Mouse (Mus musculus) cortical plate, adult 2 months (tissue): ENCODE data around the gene Prkce. TPM values are rescaled to one million over a fixed set of nuclear protein-coding genes. Genes with fewer than 3 reads are reported as not detected.
A peak's percentile ranks its signal among the peaks of the same experiment; 100 is the strongest.

Experiments used
- H3K27ac ChIP-seq: fragments of 200-500 bp; 2 replicates; pipeline ENCODE4 v1.5.1; 2012; ENCODE audit warnings: low read length, control low read depth, inconsistent platforms; ENCODE audit not compliant: insufficient read depth
- H3K4me1 ChIP-seq: fragments of 200-500 bp; 2 replicates; pipeline ENCODE4 v1.6.1; 2011; ENCODE audit warnings: low read length; ENCODE audit not compliant: control insufficient read depth, insufficient read depth
- H3K4me3 ChIP-seq: fragments of 200-500 bp; 2 replicates; pipeline ENCODE4 v1.5.1; 2011; ENCODE audit warnings: mild to moderate bottlenecking, low read length, control low read depth; ENCODE audit not compliant: insufficient read depth
- CTCF ChIP-seq: fragments of 200-500 bp; IDR thresholded peaks from 2 replicates; pipeline ENCODE4 v1.5.1; 2011; ENCODE audit warnings: mild to moderate bottlenecking, control low read depth, low read length; ENCODE audit not compliant: insufficient read depth; ENCODE audit errors: extremely low read depth
- POLR2A ChIP-seq: fragments of 200-500 bp; IDR thresholded peaks from 2 replicates; pipeline ENCODE4 v1.6.1; 2011; ENCODE audit warnings: mild to moderate bottlenecking, low read length, control low read depth; ENCODE audit not compliant: insufficient read depth; ENCODE audit errors: extremely low read depth
- polyA plus RNA-seq: library from polyadenylated mRNA; depleted of rRNA; stranded (reverse); fragments of >200 nt; gene quantifications from 2 replicates; pipeline ENCODE4 v1.2.3, GENCODE M21; 2012; rRNA removed

Prkce gene
- polyA plus RNA-seq = 83.7 and 94.3 TPM in 2 replicates

DNA sequence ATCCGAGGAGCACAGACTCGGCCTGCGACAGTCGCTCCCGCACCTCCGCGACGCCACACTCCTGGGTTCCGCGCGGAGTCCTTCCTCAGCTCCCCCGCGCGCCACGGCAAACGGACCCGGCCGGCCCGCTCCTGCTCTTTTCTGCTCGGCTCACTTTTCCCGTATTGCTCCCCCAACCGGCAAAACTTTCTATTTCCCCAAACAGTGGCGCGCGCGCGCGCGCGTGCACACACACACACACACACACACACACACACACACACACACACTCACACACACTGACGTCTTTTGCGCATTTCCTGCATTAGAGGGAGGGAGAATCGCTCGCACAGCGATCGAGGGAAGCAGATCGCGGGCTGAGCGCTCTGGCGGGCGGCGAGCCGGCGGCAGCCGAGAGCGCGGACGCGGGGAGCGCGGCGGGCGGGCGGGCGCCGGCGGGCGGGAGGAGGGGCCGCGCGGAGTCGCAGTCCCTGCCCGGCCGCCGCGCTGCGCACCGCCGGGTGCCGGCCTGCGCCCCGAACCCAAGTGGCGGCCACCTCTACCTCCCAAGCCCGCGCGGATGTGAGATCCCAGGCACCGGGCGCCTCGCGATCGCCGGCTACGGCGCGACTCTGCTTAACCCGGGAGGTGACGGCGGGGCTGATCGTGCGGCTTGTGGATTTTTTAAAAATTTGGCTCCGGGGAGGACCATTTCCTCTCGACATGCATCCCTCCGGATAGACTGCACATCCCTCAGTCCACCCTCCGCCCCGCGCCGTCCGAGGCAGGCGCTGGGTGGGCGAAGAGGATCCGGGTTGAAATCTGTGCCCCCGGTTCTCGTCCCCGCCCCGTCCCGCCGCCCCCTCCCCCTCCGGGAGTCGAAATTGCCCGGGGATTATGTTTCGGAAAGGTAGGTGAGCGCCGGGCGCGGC, at the start of gene Prkce:
Prkce (plus strand) TSS at position 466 of the 911 bp plus-strand sequence.
- TF ChIP-seq POLR2A = peak; percentile 94
- no peak for TF ChIP-seq CTCF
- Histone ChIP-seq H3K4me1 (no peaks in the 10 kb centered on the region; the same call in 1 of the 2 replicates), H3K27ac (peak within 1 kb of the TSS; percentile 93), H3K4me3 (peak within 1 kb of the TSS; percentile 93)

DNA sequence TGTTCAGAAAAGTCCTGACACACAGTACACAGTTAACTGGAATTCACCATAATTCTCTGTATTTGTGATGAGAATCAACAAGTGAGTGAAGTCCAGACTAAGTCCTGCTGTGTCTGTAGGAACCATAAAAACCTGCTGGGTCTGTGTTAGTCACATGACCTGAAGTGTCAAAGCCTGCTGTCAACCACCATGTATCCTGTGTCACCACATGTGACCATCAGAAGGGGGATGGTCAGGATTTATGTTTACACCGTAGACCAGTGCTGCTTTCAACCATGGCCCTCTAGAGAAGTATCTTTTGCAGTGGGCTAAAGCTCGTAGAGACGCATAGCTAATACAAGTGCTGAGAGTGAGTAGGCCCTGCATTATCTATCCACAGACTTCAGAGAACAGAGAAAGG, 44.4 kb upstream of the Prkce start:
- H3K4me3 ChIP-seq = no peak overlapping the region

DNA sequence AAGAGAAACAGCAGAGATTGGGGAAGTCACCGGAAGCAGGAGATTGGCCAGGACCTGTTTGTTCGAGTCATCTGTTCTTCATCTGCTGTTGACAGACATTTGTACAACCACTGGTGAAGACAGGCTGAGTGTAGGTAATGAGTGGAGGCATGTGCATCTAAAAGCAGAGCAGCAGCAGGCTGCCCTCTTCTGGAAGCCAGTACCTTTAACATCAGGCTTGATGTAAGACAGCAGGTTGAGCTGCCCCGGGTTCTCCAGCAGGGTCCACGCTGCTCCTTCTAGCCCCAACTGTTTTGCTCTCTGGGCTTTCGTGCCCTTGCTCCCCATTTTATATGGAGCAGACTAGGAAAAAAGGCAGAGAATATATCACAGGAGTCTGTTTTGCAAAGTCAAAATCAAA, 41.7 kb upstream of the Prkce start:
- no peak for TF ChIP-seq POLR2A
- TF ChIP-seq CTCF = peak; percentile 35
- H3K4me1 ChIP-seq = no peaks in the 10 kb centered on the region
- H3K4me3 ChIP-seq = no peak overlapping the region
- no peak overlapping the region for H3K27ac ChIP-seq

More for the DNA sequence above, 44.4 kb upstream of the Prkce start:
- Histone ChIP-seq H3K4me1 (no peaks in the 10 kb centered on the region), H3K27ac (no peak overlapping the region)
- TF ChIP-seq CTCF = no peak
- TF ChIP-seq POLR2A = no peak

DNA sequence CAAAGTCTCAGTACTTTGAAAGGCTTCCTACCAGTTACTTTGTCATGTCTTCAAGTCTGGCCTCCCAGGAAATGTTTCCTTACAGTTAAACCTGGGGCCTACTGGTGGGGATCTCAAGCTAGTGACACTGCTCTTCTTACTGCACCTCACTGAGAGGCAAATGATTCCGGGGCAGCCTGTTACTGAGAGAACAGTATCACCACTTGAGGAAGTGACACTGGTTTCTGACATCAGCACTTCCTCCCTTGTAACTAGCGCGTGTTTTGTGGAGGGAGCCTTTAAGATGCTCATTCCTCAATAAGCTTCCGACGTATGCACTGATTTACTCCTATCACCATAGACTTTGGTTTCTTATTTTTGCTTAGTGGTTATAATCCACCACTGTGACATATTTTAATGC, 39.4 kb upstream of the Prkce start:
- no peak for TF ChIP-seq CTCF
- no peak for TF ChIP-seq POLR2A
- no peaks in the 10 kb centered on the region for H3K4me1 ChIP-seq
- H3K27ac ChIP-seq = no peak overlapping the region
- no peak overlapping the region for H3K4me3 ChIP-seq

DNA sequence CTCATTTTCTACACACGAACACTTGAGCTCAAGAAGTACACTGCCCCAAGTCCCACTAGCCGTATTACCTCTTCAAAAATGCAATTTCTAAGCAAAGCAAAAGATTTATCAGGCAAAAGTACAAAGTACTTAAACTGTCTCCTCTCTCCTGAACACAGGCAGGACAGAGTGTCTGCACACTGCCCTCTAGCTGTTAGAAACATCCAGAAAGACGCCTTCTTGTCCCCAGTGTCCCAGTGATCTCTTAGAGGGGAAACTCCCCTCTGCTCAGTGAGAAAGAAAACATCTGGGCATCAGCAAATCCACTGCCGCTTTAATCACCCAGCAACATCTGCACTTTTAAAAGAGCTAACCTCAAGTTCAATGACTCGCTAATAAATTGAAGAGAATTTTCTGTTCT, 35.1 kb upstream of the Prkce start:
- Histone ChIP-seq H3K4me1 (peaks cover 1% of the 10 kb centered on the region; the same call in 1 of the 2 replicates), H3K4me3 (no peak overlapping the region), H3K27ac (no peak overlapping the region)
- TF ChIP-seq CTCF (peak; percentile 41), POLR2A (no peak)

DNA sequence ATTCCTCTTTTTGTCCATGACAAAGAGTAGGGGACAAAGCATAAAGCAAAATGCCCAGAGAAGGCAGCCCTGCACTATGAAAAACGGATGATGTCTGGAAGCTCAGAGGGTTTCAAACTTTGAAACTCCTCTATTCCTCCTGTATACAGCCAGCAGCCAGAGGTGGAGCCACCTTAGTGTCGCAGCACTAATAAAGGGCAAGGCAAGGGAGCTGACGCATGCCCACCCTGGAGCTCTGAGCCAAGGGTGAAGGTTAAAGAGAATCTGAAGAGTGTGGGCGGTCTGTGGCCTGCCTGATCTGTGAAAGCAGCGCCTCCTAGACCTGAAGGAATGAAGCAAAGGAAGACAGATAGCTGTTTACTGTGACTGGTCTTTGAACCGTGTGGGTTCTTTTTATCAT, 33.1 kb upstream of the Prkce start:
- no peak overlapping the region for H3K27ac ChIP-seq
- peaks cover 1% of the 10 kb centered on the region; the same call in 1 of the 2 replicates for H3K4me1 ChIP-seq
- TF ChIP-seq CTCF = no peak
- no peak for TF ChIP-seq POLR2A
- H3K4me3 ChIP-seq = no peak overlapping the region

DNA sequence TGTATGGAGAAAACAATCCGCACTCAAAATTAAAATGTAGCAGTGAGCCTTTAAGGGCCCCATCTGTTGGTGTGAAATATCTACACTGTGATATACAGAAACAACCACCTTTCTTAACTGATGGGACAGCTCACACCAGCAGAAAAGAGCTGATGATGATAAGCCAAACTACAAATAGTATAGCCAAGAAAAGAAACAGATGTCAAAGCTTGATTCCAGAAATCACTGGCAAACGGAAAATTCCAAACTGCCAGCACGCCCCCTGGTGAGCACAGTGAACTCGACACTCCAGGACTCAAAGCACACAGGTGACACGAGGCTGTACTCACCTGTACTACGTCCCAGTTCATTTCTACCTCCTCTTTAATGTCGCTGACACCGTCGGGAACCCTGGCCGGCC, 31.8 kb upstream of the Prkce start:
- no peak overlapping the region for H3K4me3 ChIP-seq
- peaks cover 1% of the 10 kb centered on the region; the same call in 1 of the 2 replicates for H3K4me1 ChIP-seq
- TF ChIP-seq CTCF (0 out of 2 replicates have a peak, but pooled peaks have one; percentile 13), POLR2A (no peak)
- H3K27ac ChIP-seq = no peak overlapping the region

DNA sequence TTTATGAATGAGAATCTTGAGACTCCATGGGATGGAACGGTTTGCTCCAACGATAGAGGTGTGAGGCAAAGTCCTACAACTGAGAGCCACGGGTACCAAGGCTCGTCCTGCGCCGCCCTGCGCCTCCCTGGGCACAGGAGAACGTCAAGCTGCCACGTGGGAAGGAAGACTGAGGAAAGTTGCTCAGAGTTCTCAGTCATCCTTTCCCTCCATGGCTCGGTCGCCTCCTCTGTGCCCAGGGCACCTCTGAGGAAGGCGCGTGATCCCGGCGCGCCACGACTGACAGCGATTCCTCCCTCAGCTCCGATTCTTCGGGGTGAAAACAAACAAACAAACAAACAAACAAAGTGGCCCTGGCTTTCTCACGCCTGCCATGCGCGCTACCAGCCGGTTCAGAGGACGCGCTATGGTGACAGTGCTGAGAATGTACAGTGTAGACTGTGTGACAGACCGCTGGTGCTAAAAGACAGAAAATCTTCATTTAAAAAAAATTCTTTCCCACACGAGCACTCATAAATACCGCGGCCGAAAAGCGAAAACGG, 23.0 kb upstream of the Prkce start:
- peaks cover 2% of the 10 kb centered on the region; the same call in 1 of the 2 replicates for H3K4me1 ChIP-seq
- H3K4me3 ChIP-seq = peak overlapping the region; percentile 95
- TF ChIP-seq POLR2A (no peak; the same call in 1 of the 2 replicates), CTCF (no peak)
- no peak overlapping the region for H3K27ac ChIP-seq

DNA sequence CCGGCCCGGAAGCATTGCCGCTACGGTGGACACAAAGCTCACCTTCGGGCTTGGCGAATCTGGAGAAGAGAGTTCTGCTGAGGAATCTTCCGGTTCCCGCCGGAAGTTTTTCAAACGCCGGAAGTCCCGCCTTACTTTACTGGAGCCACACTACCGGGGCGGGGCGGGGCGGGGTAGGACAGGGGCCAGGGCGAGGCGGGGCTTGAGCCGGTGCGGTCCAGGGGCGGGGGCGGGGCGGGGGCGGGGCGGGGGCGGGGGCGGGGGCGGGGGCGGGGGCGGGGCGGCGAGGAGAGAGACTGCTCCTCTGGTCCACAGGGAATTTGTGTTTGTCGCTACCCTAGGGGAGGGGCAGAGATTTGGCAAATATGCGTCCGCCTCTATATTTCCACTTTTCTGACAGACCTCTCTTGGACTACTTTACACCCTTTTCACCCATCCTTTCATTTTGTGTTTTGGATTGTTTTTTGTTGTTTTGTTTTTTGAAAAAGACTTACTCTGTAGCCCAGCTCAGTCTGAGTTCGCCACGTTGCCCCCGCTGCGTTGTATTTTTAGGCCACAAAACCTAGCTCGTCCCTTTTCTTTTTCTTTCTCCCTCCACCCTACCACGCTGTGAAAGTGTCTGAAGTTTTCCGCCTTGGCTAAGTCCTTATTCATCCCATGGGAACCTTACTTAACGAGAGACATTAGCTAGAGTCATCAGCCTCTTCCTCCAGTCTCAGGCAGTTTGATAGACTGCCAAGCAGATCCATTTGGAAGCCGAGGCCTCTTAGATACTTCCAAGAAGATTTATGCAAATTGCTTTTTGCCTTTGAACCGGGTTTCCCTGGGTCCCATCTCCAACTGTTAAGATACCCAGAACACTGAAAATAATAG, 22.3 kb upstream of the Prkce start, which contains the start of gene Srbd1:
Srbd1 (minus strand) TSS at position 97 of the 873 bp plus-strand sequence.
- peak within 1 kb of the TSS; percentile 90; the same call in 1 of the 2 replicates for H3K27ac ChIP-seq
- H3K4me1 ChIP-seq = peaks cover 2% of the 10 kb centered on the region; the same call in 1 of the 2 replicates
- H3K4me3 ChIP-seq = peak within 1 kb of the TSS; percentile 95
- TF ChIP-seq POLR2A = peak; percentile 6; the same call in 1 of the 2 replicates
- TF ChIP-seq CTCF = no peak
